Mouse (Mus musculus): ENCODE measurements around the gene Alox12b. TPM values are rescaled to one million over a fixed set of nuclear protein-coding genes. Genes with fewer than 3 reads are reported as not detected.

The Alox12b gene
- total RNA-seq, 1 experiment from 2014 or later: not detected

Other genes with a start within 250 kb of the Alox12b start
- not detected in 2 replicates for gene Odf4, start 229.9 kb upstream of the Alox12b start, total RNA-seq (2017)
- not detected in 2 replicates for gene Arhgef15, start 199.5 kb upstream of the Alox12b start, total RNA-seq (2017)
- 1.7 and 4.7 TPM in 2 replicates for gene Slc25a35, start 188.9 kb upstream of the Alox12b start, total RNA-seq (2017)
- gene Rangrf, start 181.8 kb upstream of the Alox12b start, total RNA-seq (2017): 2.1 and 2.4 TPM in 2 replicates
- gene Pfas, start 148.5 kb upstream of the Alox12b start, total RNA-seq (2017): 11.9 and 16.4 TPM in 2 replicates
- gene Ctc1, start 141.1 kb upstream of the Alox12b start, total RNA-seq (2017): 35.7 and 42.2 TPM in 2 replicates
- 4.3 and 5.5 TPM in 2 replicates for gene Aurkb, start 111.3 kb upstream of the Alox12b start, total RNA-seq (2017)
- gene Borcs6, start 97.3 kb upstream of the Alox12b start, total RNA-seq (2017): 28.4 TPM in 2 replicates
- gene Tmem107, start 86.2 kb upstream of the Alox12b start, total RNA-seq (2017): 1.2 and 1.6 TPM in 2 replicates
- gene Vamp2, start 68.5 kb upstream of the Alox12b start, total RNA-seq (2017): 108 and 111 TPM in 2 replicates
- gene Per1, start 61.8 kb upstream of the Alox12b start, total RNA-seq (2017): 28.9 and 36.1 TPM in 2 replicates
- gene Hes7, start 36.6 kb upstream of the Alox12b start, total RNA-seq (2017): 0.23 TPM in 1 of 2 replicates, not detected in the other
- 0.23 and 0.74 TPM in 2 replicates for gene 9130213A22Rik, start 34.4 kb upstream of the Alox12b start, total RNA-seq (2017)
- 0.25 TPM in 1 of 2 replicates, not detected in the other for gene Aloxe3, start 31.1 kb upstream of the Alox12b start, total RNA-seq (2017)
- gene Alox8, start 40.9 kb downstream of the Alox12b start, total RNA-seq (2017): not detected in 2 replicates
- not detected in 2 replicates for gene Gucy2e, start 80.0 kb downstream of the Alox12b start, total RNA-seq (2017)
- gene Cntrob, start 166.8 kb downstream of the Alox12b start, total RNA-seq (2017): 20.9 and 27.7 TPM in 2 replicates
- gene Trappc1, start 167.0 kb downstream of the Alox12b start, total RNA-seq (2017): 34.7 and 38.6 TPM in 2 replicates
- 0.47 and 0.86 TPM in 2 replicates for gene Kcnab3, start 169.3 kb downstream of the Alox12b start, total RNA-seq (2017)
- 0.93 and 2.6 TPM in 2 replicates for gene Rnf227, start 183.5 kb downstream of the Alox12b start, total RNA-seq (2017)
- 152 and 159 TPM in 2 replicates for gene Chd3, start 212.4 kb downstream of the Alox12b start, total RNA-seq (2017)
- 34.1 and 39.9 TPM in 2 replicates for gene Naa38, start 238.5 kb downstream of the Alox12b start, total RNA-seq (2017)
- gene Cyb5d1, start 238.6 kb downstream of the Alox12b start, total RNA-seq (2017): 53.2 and 64.2 TPM in 2 replicates
- gene Tmem88, start 241.2 kb downstream of the Alox12b start, total RNA-seq (2017): 2.7 and 3.3 TPM in 2 replicates

Data from neutrophil, adult 5-6 weeks (primary cell).